Mouse (Mus musculus): ENCODE measurements at regions not wholly inside any gene's neighbourhood (a gene's known extent, or its start where the extent isn't known, plus 50 kb on each side); places are given as distances from the start of the nearest gene placed in this dataset.

DNA sequence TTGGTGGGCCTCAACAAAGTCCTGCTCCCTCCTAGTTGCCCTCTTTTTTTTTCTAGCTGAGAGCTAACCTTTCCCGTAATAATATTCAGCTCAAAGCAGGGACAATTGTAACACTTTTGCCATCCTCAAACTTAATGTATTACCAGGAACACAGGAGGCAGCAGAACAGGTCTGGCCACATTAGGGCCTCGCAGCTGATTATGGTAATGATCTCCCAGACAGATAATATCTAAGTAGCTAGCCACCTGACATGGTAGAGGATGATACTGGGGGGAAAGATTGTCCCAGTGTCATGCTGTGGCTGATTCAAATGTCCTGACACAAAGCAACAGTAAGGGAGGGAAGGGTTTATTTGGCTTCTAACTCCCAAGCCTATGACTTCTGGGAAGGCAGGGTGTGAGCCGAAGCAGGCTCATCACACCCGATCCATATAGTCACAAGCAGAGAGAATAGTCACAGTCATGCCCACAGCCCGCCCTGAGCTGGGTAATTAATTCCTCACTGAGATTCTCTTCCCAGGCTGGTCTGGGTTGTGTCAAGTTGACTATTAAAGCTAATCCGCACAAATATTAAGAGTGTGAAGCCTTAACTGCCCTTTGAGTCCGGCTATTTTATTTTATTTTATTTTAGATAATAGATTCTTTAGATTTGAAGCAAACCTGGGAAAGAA, 57.0 kb upstream of the Cd2ap start:
- no peak overlapping the region for H3K4me3 ChIP-seq (ENCODE audit: control insufficient read depth, low read depth, low read length)
- H3K27me3 ChIP-seq (ENCODE audit: control insufficient read depth, insufficient read depth, low read length), result no peaks in the 10 kb centered on the region
- no peaks in the 10 kb centered on the region for H3K36me3 ChIP-seq (ENCODE audit: control insufficient read depth, insufficient read depth, low read length)
- H3K4me1 ChIP-seq (ENCODE audit: control insufficient read depth, insufficient read depth, low read length), result no peaks in the 10 kb centered on the region
- H3K27ac ChIP-seq (ENCODE audit: control insufficient read depth, insufficient read depth, low read depth, low read length), result no peak overlapping the region
- TF ChIP-seq CTCF (IDR thresholded peaks at IDR 0.05; ENCODE audit: control insufficient read depth, insufficient read depth, insufficient replicate concordance, low read depth, low read length) (no peak), POLR2A (IDR thresholded peaks at IDR 0.05; ENCODE audit: control insufficient read depth, low read depth, low read length) (no peak)

DNA sequence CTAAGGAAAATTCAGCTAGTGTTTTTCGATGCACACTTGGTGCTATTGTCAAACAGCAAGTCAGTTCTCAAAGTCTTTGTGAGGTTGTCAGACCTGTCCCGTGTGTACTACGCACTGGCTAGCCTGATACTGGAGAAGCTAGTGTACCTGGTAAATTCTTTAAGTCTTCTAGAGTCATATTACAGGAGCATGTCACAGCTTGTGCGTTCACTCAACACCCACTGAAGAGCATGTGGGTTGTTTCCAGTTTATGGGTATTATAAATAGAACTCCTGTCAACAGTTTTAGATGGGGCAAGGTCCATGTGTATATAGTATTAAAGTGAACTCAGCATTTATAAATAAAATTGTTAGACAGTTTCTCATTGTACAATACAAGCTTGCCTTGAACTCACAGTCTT, 50.9 kb upstream of the Cd2ap start:
- TF ChIP-seq CTCF (IDR thresholded peaks at IDR 0.05; ENCODE audit: control insufficient read depth, insufficient read depth, insufficient replicate concordance, low read depth, low read length) (no peak), POLR2A (IDR thresholded peaks at IDR 0.05; ENCODE audit: control insufficient read depth, low read depth, low read length) (no peak)
- no peak overlapping the region for H3K4me3 ChIP-seq (ENCODE audit: control insufficient read depth, low read depth, low read length)
- no peaks in the 10 kb centered on the region for H3K4me1 ChIP-seq (ENCODE audit: control insufficient read depth, insufficient read depth, low read length)
- H3K27me3 ChIP-seq (ENCODE audit: control insufficient read depth, insufficient read depth, low read length), result no peaks in the 10 kb centered on the region
- H3K36me3 ChIP-seq (ENCODE audit: control insufficient read depth, insufficient read depth, low read length), result no peaks in the 10 kb centered on the region
- H3K27ac ChIP-seq (ENCODE audit: control insufficient read depth, insufficient read depth, low read depth, low read length), result no peak overlapping the region

Measured in testis, adult 2 months (tissue).